Mouse (Mus musculus): ENCODE measurements at regions not wholly inside any gene's neighbourhood (a gene's known extent, or its start where the extent isn't known, plus 50 kb on each side); places are given as distances from the start of the nearest gene placed in this dataset.

- DNase-seq (ENCODE audit: low read depth): peak; percentile 78
Measured at GRCm38 (mm10) chr4:34226089-34226840, 176.3 kb upstream of the Spaca1 start.

- DNase-seq (ENCODE audit: low read depth): peak; percentile 7
Measured at GRCm38 (mm10) chr4:34226886-34227285, 176.9 kb upstream of the Spaca1 start.

- DNase-seq (ENCODE audit: low read depth): no peak
Measured at GRCm38 (mm10) chr4:34227611-34228010, 177.6 kb upstream of the Spaca1 start.

- DNase-seq (ENCODE audit: low read depth): peak; percentile 68
Measured at GRCm38 (mm10) chr4:34231270-34231669, 181.3 kb upstream of the Spaca1 start.

GRCm38 (mm10) chr4:34234204-34234603 is 184.2 kb upstream of the Spaca1 start:
- DNase-seq (ENCODE audit: low read depth): no peak

- DNase-seq (ENCODE audit: low read depth): no peak
Measured at GRCm38 (mm10) chr4:34234645-34235044, 184.7 kb upstream of the Spaca1 start.

- no peak for DNase-seq (ENCODE audit: low read depth)
Measured at GRCm38 (mm10) chr4:34237791-34238190, 187.8 kb upstream of the Spaca1 start.

- no peak for DNase-seq (ENCODE audit: low read depth)
Measured at GRCm38 (mm10) chr4:34239624-34240023, 189.6 kb upstream of the Spaca1 start.

- DNase-seq (ENCODE audit: low read depth): no peak
Measured at GRCm38 (mm10) chr4:34241060-34241571, 191.1 kb upstream of the Spaca1 start.

GRCm38 (mm10) chr4:34241673-34242072 is 191.7 kb upstream of the Spaca1 start:
- DNase-seq (ENCODE audit: low read depth): no peak

GRCm38 (mm10) chr4:34259444-34259843 is 209.5 kb upstream of the Spaca1 start:
- no peak for DNase-seq (ENCODE audit: low read depth)

- DNase-seq (ENCODE audit: low read depth): peak; percentile 11
Measured at GRCm38 (mm10) chr4:34260468-34260867, 210.5 kb upstream of the Spaca1 start.

- no peak for DNase-seq (ENCODE audit: low read depth)
Measured at GRCm38 (mm10) chr4:34261809-34262208, 211.8 kb upstream of the Spaca1 start.

GRCm38 (mm10) chr4:34264431-34264830 is 214.4 kb upstream of the Spaca1 start:
- no peak for DNase-seq (ENCODE audit: low read depth)

GRCm38 (mm10) chr4:34274316-34274715 is 224.3 kb upstream of the Spaca1 start:
- DNase-seq (ENCODE audit: low read depth): no peak

- DNase-seq (ENCODE audit: low read depth): no peak
Measured at GRCm38 (mm10) chr4:34275372-34275771, 225.4 kb upstream of the Spaca1 start.

- DNase-seq (ENCODE audit: low read depth): no peak
Measured at GRCm38 (mm10) chr4:34302504-34303108, 248.1 kb upstream of the Akirin2 start.

GRCm38 (mm10) chr4:34308921-34309563 is 241.7 kb upstream of the Akirin2 start:
- no peak for DNase-seq (ENCODE audit: low read depth)

GRCm38 (mm10) chr4:34310061-34310642 is 240.6 kb upstream of the Akirin2 start:
- no peak for DNase-seq (ENCODE audit: low read depth)

GRCm38 (mm10) chr4:34315848-34316247 is 234.9 kb upstream of the Akirin2 start:
- no peak for DNase-seq (ENCODE audit: low read depth)

- no peak for DNase-seq (ENCODE audit: low read depth)
Measured at GRCm38 (mm10) chr4:34322841-34323240, 227.9 kb upstream of the Akirin2 start.

- no peak for DNase-seq (ENCODE audit: low read depth)
Measured at GRCm38 (mm10) chr4:34328151-34328785, 222.5 kb upstream of the Akirin2 start.
